Mouse (Mus musculus) intestine, embryonic 15.5 days (tissue): ENCODE data around the gene Nt5dc3. TPM values are rescaled to one million over a fixed set of nuclear protein-coding genes. Genes with fewer than 3 reads are reported as not detected.

Source experiments
- ATAC-seq: fragments of 200-750 bp; cut with Nextera tagmentation; 2 replicates; pipeline ENCODE4 v1.8.0; 2017; ENCODE audit warnings: moderate TSS enrichment, moderate library complexity
- H3K27ac ChIP-seq: fragments of 300-500 bp; sonication (generic); 2 replicates; pipeline ENCODE4 v1.5.1; 2015; ENCODE audit warnings: mild to moderate bottlenecking, inconsistent platforms
- H3K27me3 ChIP-seq: fragments of 300-500 bp; sonication (generic); replicated peaks from 2 replicates; pipeline ENCODE4 v1.6.1; 2015; ENCODE audit warnings: inconsistent platforms
- H3K36me3 ChIP-seq: fragments of 300-500 bp; sonication (generic); 2 replicates; pipeline ENCODE4 v1.6.1; 2015; ENCODE audit warnings: inconsistent platforms
- H3K4me1 ChIP-seq: fragments of 300-500 bp; sonication (generic); replicated peaks from 2 replicates; pipeline ENCODE4 v1.6.1; 2015; ENCODE audit warnings: inconsistent platforms
- H3K4me2 ChIP-seq: fragments of 300-500 bp; sonication (generic); replicated peaks from 2 replicates; pipeline ENCODE4 v1.6.1; 2015; ENCODE audit warnings: mild to moderate bottlenecking, inconsistent platforms
- H3K4me3 ChIP-seq: fragments of 300-500 bp; sonication (generic); replicated peaks from 2 replicates; pipeline ENCODE4 v1.5.1; 2015; ENCODE audit warnings: inconsistent platforms
- H3K9ac ChIP-seq: fragments of 300-500 bp; sonication (generic); 2 replicates; pipeline ENCODE4 v1.6.1; 2015; ENCODE audit warnings: inconsistent platforms
- H3K9me3 ChIP-seq: fragments of 300-500 bp; sonication (generic); 2 replicates; pipeline ENCODE4 v1.6.1; 2016; ENCODE audit warnings: inconsistent platforms
- WGBS: fragments of 180-500 bp; shearing (Covaris S2); methylation state at CpG from one replicate; pipeline ENCODE4 v1.1.7; 2015; 5-methylcytosine and 5-hydroxymethylcytosine counted together
- polyA plus RNA-seq: library from polyadenylated mRNA; unstranded; fragments of >200 nt; fragmentation: Nextera tagmentation; extraction: Ambion mirVana; gene quantifications from 2 replicates; pipeline ENCODE4 v1.2.1, GENCODE M21; 2015

The Nt5dc3 gene
- polyA plus RNA-seq, 1 experiment from 2014 or later, result 1.0 TPM

- Histone ChIP-seq H3K9me3 (no peaks in the 10 kb centered on the region), H3K9ac (no peak overlapping the region), H3K36me3 (0 out of 2 replicates have a peak, but pooled peaks cover under 1% of the 10 kb centered on the region), H3K27me3 (no peaks in the 10 kb centered on the region), H3K4me3 (no peak overlapping the region), H3K27ac (no peak overlapping the region), H3K4me1 (no peaks in the 10 kb centered on the region), H3K4me2 (no peak overlapping the region)
- 89% methylated on average over 10 of the region's 10 CpGs for WGBS
- ATAC-seq, result no peak
These were observed 47.2 kb downstream of the Nt5dc3 start for GRCm38 (mm10) chr10:86825871-86826522.

GRCm38 (mm10) chr10:86826929-86827328 is 48.1 kb downstream of the Nt5dc3 start:
- Histone ChIP-seq H3K9ac (no peak overlapping the region), H3K4me1 (no peaks in the 10 kb centered on the region), H3K4me3 (no peak overlapping the region), H3K36me3 (no peaks in the 10 kb centered on the region), H3K9me3 (no peaks in the 10 kb centered on the region), H3K4me2 (no peak overlapping the region), H3K27ac (no peak overlapping the region), H3K27me3 (no peaks in the 10 kb centered on the region)
- ATAC-seq, result no peak
- WGBS, result 79% methylated on average over 3 of the region's 3 CpGs

GRCm38 (mm10) chr10:86828221-86829135 is 49.7 kb downstream of the Nt5dc3 start:
- no peak for ATAC-seq
- H3K27ac ChIP-seq, result no peak overlapping the region
- no peaks in the 10 kb centered on the region for H3K36me3 ChIP-seq
- no peaks in the 10 kb centered on the region for H3K4me1 ChIP-seq
- H3K4me2 ChIP-seq, result no peak overlapping the region
- H3K27me3 ChIP-seq, result no peaks in the 10 kb centered on the region
- 86% methylated on average over 15 of the region's 15 CpGs for WGBS
- H3K9me3 ChIP-seq, result no peaks in the 10 kb centered on the region
- H3K9ac ChIP-seq, result no peak overlapping the region
- no peak overlapping the region for H3K4me3 ChIP-seq

- ATAC-seq, result no peak
- H3K4me1 ChIP-seq, result no peaks in the 10 kb centered on the region
- 96% methylated on average over 2 of the region's 2 CpGs for WGBS
- H3K9ac ChIP-seq, result no peak overlapping the region
- H3K27ac ChIP-seq, result no peak overlapping the region
- H3K9me3 ChIP-seq, result no peaks in the 10 kb centered on the region
- no peaks in the 10 kb centered on the region for H3K36me3 ChIP-seq
- H3K4me2 ChIP-seq, result no peak overlapping the region
- no peaks in the 10 kb centered on the region for H3K27me3 ChIP-seq
- no peak overlapping the region for H3K4me3 ChIP-seq
These were observed 50.7 kb downstream of the Nt5dc3 start for GRCm38 (mm10) chr10:86829515-86829914.

GRCm38 (mm10) chr10:86836784-86837183 is 58.0 kb downstream of the Nt5dc3 start:
- H3K9ac ChIP-seq, result no peak overlapping the region
- 83% methylated on average over 4 of the region's 4 CpGs for WGBS
- H3K4me1 ChIP-seq, result no peaks in the 10 kb centered on the region
- H3K9me3 ChIP-seq, result no peaks in the 10 kb centered on the region
- no peak overlapping the region for H3K4me3 ChIP-seq
- no peak overlapping the region for H3K27ac ChIP-seq
- no peak for ATAC-seq
- no peak overlapping the region for H3K4me2 ChIP-seq
- no peaks in the 10 kb centered on the region for H3K36me3 ChIP-seq
- H3K27me3 ChIP-seq, result no peaks in the 10 kb centered on the region

GRCm38 (mm10) chr10:86838827-86839226 is 60.0 kb downstream of the Nt5dc3 start:
- ATAC-seq, result no peak
- H3K27ac ChIP-seq, result no peak overlapping the region
- H3K36me3 ChIP-seq, result no peaks in the 10 kb centered on the region
- no peak overlapping the region for H3K4me2 ChIP-seq
- H3K4me1 ChIP-seq, result no peaks in the 10 kb centered on the region
- no peaks in the 10 kb centered on the region for H3K27me3 ChIP-seq
- no peak overlapping the region for H3K9ac ChIP-seq
- H3K4me3 ChIP-seq, result no peak overlapping the region
- 84% methylated on average over 6 of the region's 6 CpGs for WGBS
- no peaks in the 10 kb centered on the region for H3K9me3 ChIP-seq

GRCm38 (mm10) chr10:86842659-86843058 is 63.9 kb downstream of the Nt5dc3 start:
- ATAC-seq, result no peak
- WGBS, result 60% methylated on average over 5 of the region's 5 CpGs

GRCm38 (mm10) chr10:86846926-86847467 is 68.2 kb downstream of the Nt5dc3 start:
- H3K9ac ChIP-seq, result no peak overlapping the region
- no peaks in the 10 kb centered on the region for H3K27me3 ChIP-seq
- no peaks in the 10 kb centered on the region for H3K4me1 ChIP-seq
- no peaks in the 10 kb centered on the region for H3K36me3 ChIP-seq
- no peak overlapping the region for H3K27ac ChIP-seq
- no peaks in the 10 kb centered on the region for H3K9me3 ChIP-seq
- WGBS, result 71% methylated on average over 9 of the region's 9 CpGs
- H3K4me2 ChIP-seq, result no peak overlapping the region
- ATAC-seq, result no peak
- H3K4me3 ChIP-seq, result no peak overlapping the region

More at GRCm38 (mm10) chr10:86842659-86843058, 63.9 kb downstream of the Nt5dc3 start:
- Histone ChIP-seq H3K9ac (no peak overlapping the region), H3K4me1 (no peaks in the 10 kb centered on the region), H3K4me3 (no peak overlapping the region), H3K27me3 (no peaks in the 10 kb centered on the region), H3K4me2 (no peak overlapping the region), H3K9me3 (no peaks in the 10 kb centered on the region), H3K27ac (no peak overlapping the region), H3K36me3 (no peaks in the 10 kb centered on the region)

GRCm38 (mm10) chr10:86849087-86849486 is 70.3 kb downstream of the Nt5dc3 start:
- Histone ChIP-seq H3K4me2 (no peak overlapping the region), H3K4me3 (no peak overlapping the region), H3K27ac (no peak overlapping the region), H3K9ac (no peak overlapping the region), H3K27me3 (no peaks in the 10 kb centered on the region), H3K36me3 (no peaks in the 10 kb centered on the region), H3K9me3 (no peaks in the 10 kb centered on the region), H3K4me1 (no peaks in the 10 kb centered on the region)
- no peak for ATAC-seq
- 87% methylated on average over 4 of the region's 4 CpGs for WGBS

- Histone ChIP-seq H3K27me3 (no peaks in the 10 kb centered on the region), H3K4me3 (no peak overlapping the region), H3K4me2 (no peak overlapping the region), H3K36me3 (no peaks in the 10 kb centered on the region), H3K9me3 (no peaks in the 10 kb centered on the region), H3K9ac (no peak overlapping the region), H3K4me1 (no peaks in the 10 kb centered on the region), H3K27ac (no peak overlapping the region)
- no peak for ATAC-seq
- WGBS, result 77% methylated on average over 4 of the region's 4 CpGs
These were observed 70.7 kb downstream of the Nt5dc3 start for GRCm38 (mm10) chr10:86849508-86849907.

- Histone ChIP-seq H3K4me2 (no peak overlapping the region), H3K4me3 (no peak overlapping the region), H3K9ac (no peak overlapping the region), H3K36me3 (no peaks in the 10 kb centered on the region), H3K27ac (no peak overlapping the region), H3K9me3 (no peaks in the 10 kb centered on the region), H3K27me3 (no peaks in the 10 kb centered on the region), H3K4me1 (no peaks in the 10 kb centered on the region)
- WGBS, result 83% methylated on average over 6 of the region's 6 CpGs
- ATAC-seq, result no peak
These were observed 73.4 kb downstream of the Nt5dc3 start for GRCm38 (mm10) chr10:86852160-86852559.

GRCm38 (mm10) chr10:86853433-86853832 is 74.6 kb downstream of the Nt5dc3 start:
- Histone ChIP-seq H3K4me3 (no peak overlapping the region), H3K9me3 (no peaks in the 10 kb centered on the region), H3K4me1 (no peaks in the 10 kb centered on the region), H3K36me3 (no peaks in the 10 kb centered on the region), H3K9ac (no peak overlapping the region), H3K27ac (no peak overlapping the region), H3K4me2 (no peak overlapping the region), H3K27me3 (no peaks in the 10 kb centered on the region)
- WGBS, result 88% methylated on average over 3 of the region's 3 CpGs
- no peak for ATAC-seq
